Mouse (Mus musculus) MEL (cell line): ENCODE data around the gene Tsx.

ENCODE experiments used
- CTCF ChIP-seq, 3 experiments: IDR thresholded peaks in 2 of 3; conservative IDR thresholded peaks in 1 of 3; 2 replicates each; pipeline ENCODE4 v1.5.1; 2011 to 2012; ENCODE audit warnings: low read length in 3 of 3, low read depth in 2 of 3, mild to moderate bottlenecking in 2 of 3, improper control_type of control experiment in 1 of 3, inconsistent platforms in 1 of 3, mixed read lengths in 1 of 3, moderate library complexity in 1 of 3; ENCODE audit not compliant: control insufficient read depth in 1 of 3, insufficient read depth in 1 of 3, poor library complexity in 1 of 3, severe bottlenecking in 1 of 3
- GABPA ChIP-seq: IDR thresholded peaks from 2 replicates; pipeline ENCODE4 v1.6.1; 2012; ENCODE audit warnings: low read depth, mild to moderate bottlenecking, inconsistent platforms, low read length, improper control_type of control experiment, moderate library complexity
- GATA1 ChIP-seq: IDR thresholded peaks from 2 replicates; pipeline ENCODE4 v1.6.1; 2011; ENCODE audit warnings: low read depth, low read length, improper control_type of control experiment
- MEF2A ChIP-seq: IDR thresholded peaks from 2 replicates; pipeline ENCODE4 v1.6.1; 2014; ENCODE audit warnings: low read depth, mild to moderate bottlenecking, inconsistent platforms, low read length, improper control_type of control experiment; ENCODE audit not compliant: poor library complexity, insufficient replicate concordance, severe bottlenecking; ENCODE audit errors: extremely low read depth
- POLR2A ChIP-seq, 2 experiments: IDR thresholded peaks; 2 replicates each; pipeline ENCODE4 v1.6.1; 2011 to 2012; ENCODE audit warnings: low read length in 2 of 2, mild to moderate bottlenecking in 2 of 2, control low read depth in 1 of 2, improper control_type of control experiment in 1 of 2, low read depth in 1 of 2, moderate library complexity in 1 of 2; ENCODE audit not compliant: control insufficient read depth in 1 of 2, insufficient read depth in 1 of 2, poor library complexity in 1 of 2
- USF2 ChIP-seq, 2 experiments: IDR thresholded peaks; 2 replicates each; pipeline ENCODE4 v1.6.1; 2011 to 2012; ENCODE audit warnings: improper control_type of control experiment in 2 of 2, low read length in 2 of 2, borderline replicate concordance in 1 of 2, inconsistent platforms in 1 of 2, low read depth in 1 of 2, mild to moderate bottlenecking in 1 of 2; ENCODE audit not compliant: insufficient read depth in 1 of 2
- ZKSCAN1 ChIP-seq: IDR thresholded peaks from 2 replicates; pipeline ENCODE4 v1.6.1; 2012; ENCODE audit warnings: low read depth, mild to moderate bottlenecking, inconsistent platforms, low read length, improper control_type of control experiment, moderate library complexity

DNA sequence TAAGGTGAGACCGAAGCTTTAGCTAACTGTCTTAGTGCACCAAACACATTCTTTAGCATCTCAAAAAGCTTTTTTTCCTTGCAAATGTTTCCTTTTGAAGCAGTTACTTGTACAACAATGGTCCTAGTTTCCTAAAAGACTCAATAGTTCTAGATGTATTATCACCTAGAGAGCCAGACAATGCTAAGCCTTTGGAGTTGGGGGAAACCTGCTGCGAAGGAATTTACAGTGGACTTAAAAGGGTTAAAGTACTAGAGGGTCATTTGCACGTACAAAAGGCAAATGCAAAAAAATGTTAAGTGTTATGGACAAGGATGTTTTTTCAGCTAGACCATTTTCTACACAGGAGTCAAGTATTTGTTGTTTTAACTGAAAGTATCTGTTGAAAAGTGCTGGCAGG is 58.1 kb downstream of the Tsx start:
- no peak for TF ChIP-seq CTCF (IDR thresholded peaks at IDR 0.05 in 2 of 3, conservative IDR thresholded peaks at IDR 0.05 in 1 of 3; ENCODE audit: control insufficient read depth in 1 of 3, insufficient read depth in 1 of 3, low read depth in 2 of 3, low read length in 3 of 3, poor library complexity in 1 of 3, severe bottlenecking in 1 of 3)
- no peak for TF ChIP-seq POLR2A (IDR thresholded peaks at IDR 0.05; ENCODE audit: control insufficient read depth in 1 of 2, insufficient read depth in 1 of 2, low read depth in 1 of 2, low read length in 2 of 2, poor library complexity in 1 of 2)
- TF ChIP-seq GATA1 = no peak
- no peak for TF ChIP-seq MEF2A
- TF ChIP-seq ZKSCAN1 = no peak
- TF ChIP-seq USF2 (IDR thresholded peaks at IDR 0.05; ENCODE audit: borderline replicate concordance in 1 of 2, insufficient read depth in 1 of 2, low read depth in 1 of 2, low read length in 2 of 2) = no peak
- TF ChIP-seq GABPA = no peak
